Mouse (Mus musculus) heart, embryonic 13.5 days (tissue): Measurements from ENCODE around the gene Tifab. TPM values are rescaled to one million over a fixed set of nuclear protein-coding genes. Genes with fewer than 3 reads are reported as not detected.
A peak's percentile ranks its signal among the peaks of the same experiment; 100 is the strongest.

ENCODE experiments used
- ATAC-seq: fragments of 200-750 bp; cut with Nextera tagmentation; 2 replicates; pipeline ENCODE4 v1.8.0; 2017; ENCODE audit warnings: moderate TSS enrichment; ENCODE audit not compliant: insufficient number of reproducible peaks, low FRiP score, low TSS enrichment; ENCODE audit errors: extremely low read depth
- H3K27ac ChIP-seq: fragments of 300-500 bp; sonication (generic); replicated peaks from 2 replicates; pipeline ENCODE4 v1.5.1; 2015; ENCODE audit warnings: moderate library complexity, mild to moderate bottlenecking, inconsistent platforms
- H3K27me3 ChIP-seq: fragments of 300-500 bp; sonication (generic); replicated peaks from 2 replicates; pipeline ENCODE4 v1.6.1; 2015; ENCODE audit warnings: mild to moderate bottlenecking, inconsistent platforms
- H3K36me3 ChIP-seq: fragments of 300-500 bp; sonication (generic); 2 replicates; pipeline ENCODE4 v1.6.1; 2015; ENCODE audit warnings: mild to moderate bottlenecking, inconsistent platforms
- H3K4me1 ChIP-seq: fragments of 300-500 bp; sonication (generic); 2 replicates; pipeline ENCODE4 v1.6.1; 2015; ENCODE audit warnings: inconsistent platforms
- H3K4me2 ChIP-seq: fragments of 300-500 bp; sonication (generic); 2 replicates; pipeline ENCODE4 v1.6.1; 2015; ENCODE audit warnings: inconsistent platforms, mild to moderate bottlenecking, moderate library complexity
- H3K4me3 ChIP-seq: fragments of 300-500 bp; sonication (generic); 2 replicates; pipeline ENCODE4 v1.5.1; 2015; ENCODE audit warnings: moderate library complexity, mild to moderate bottlenecking, inconsistent platforms
- H3K9ac ChIP-seq: fragments of 300-500 bp; sonication (generic); 2 replicates; pipeline ENCODE4 v1.6.1; 2015; ENCODE audit warnings: inconsistent platforms, mild to moderate bottlenecking, moderate library complexity
- H3K9me3 ChIP-seq: fragments of 300-500 bp; sonication (generic); 2 replicates; pipeline ENCODE4 v1.6.1; 2016; ENCODE audit warnings: inconsistent platforms
- WGBS: fragments of 180-500 bp; shearing (Covaris S2); methylation state at CpG from one replicate; pipeline ENCODE4 v1.1.7; 2015; ENCODE audit warnings: mixed read lengths; 5-methylcytosine and 5-hydroxymethylcytosine counted together
- polyA plus RNA-seq: library from polyadenylated mRNA; unstranded; fragments of >200 nt; fragmentation: Nextera tagmentation; extraction: Ambion mirVana; gene quantifications from 2 replicates; pipeline ENCODE4 v1.2.1, GENCODE M21; 2015

The Tifab gene
- 1.1 and 1.7 TPM in 2 replicates for polyA plus RNA-seq

GRCm38 (mm10) chr13:56178416-56179035, at the start of gene Tifab:
Tifab (minus strand) TSS chr13:56178885.
- Histone ChIP-seq H3K4me1 (peaks cover 3% of the 10 kb centered on the region; the same call in 1 of the 2 replicates), H3K9ac (no peak within 1 kb of the TSS), H3K27ac (no peak within 1 kb of the TSS), H3K4me2 (no peak within 1 kb of the TSS), H3K36me3 (no peaks in the 10 kb centered on the region), H3K4me3 (no peak within 1 kb of the TSS), H3K9me3 (no peaks in the 10 kb centered on the region), H3K27me3 (peaks cover 20% of the 10 kb centered on the region)
- 83% methylated on average over 16 of the region's 16 CpGs for WGBS
- no peak for ATAC-seq

GRCm38 (mm10) chr13:56226175-56226954, 47.7 kb upstream of the Tifab start:
- no peak overlapping the region for H3K4me2 ChIP-seq
- 37% methylated on average over 10 of the region's 10 CpGs for WGBS
- H3K27me3 ChIP-seq: peaks cover 100% of the 10 kb centered on the region
- H3K27ac ChIP-seq: no peak overlapping the region
- no peak overlapping the region for H3K9ac ChIP-seq
- H3K36me3 ChIP-seq: no peaks in the 10 kb centered on the region
- no peaks in the 10 kb centered on the region for H3K9me3 ChIP-seq
- ATAC-seq: no peak
- H3K4me3 ChIP-seq: no peak overlapping the region
- H3K4me1 ChIP-seq: peaks cover 14% of the 10 kb centered on the region

- ATAC-seq: no peak
- H3K36me3 ChIP-seq: no peaks in the 10 kb centered on the region
- H3K27me3 ChIP-seq: peaks cover 96% of the 10 kb centered on the region
- 4% methylated on average over 21 of the region's 21 CpGs for WGBS
- H3K4me2 ChIP-seq: no peak overlapping the region
- no peak overlapping the region for H3K9ac ChIP-seq
- peaks cover 19% of the 10 kb centered on the region for H3K4me1 ChIP-seq
- H3K9me3 ChIP-seq: no peaks in the 10 kb centered on the region
- H3K4me3 ChIP-seq: no peak overlapping the region
- no peak overlapping the region for H3K27ac ChIP-seq
These were observed 44.9 kb upstream of the Tifab start for GRCm38 (mm10) chr13:56223625-56224024.

GRCm38 (mm10) chr13:56222849-56223246, 44.2 kb upstream of the Tifab start:
- no peak overlapping the region for H3K4me2 ChIP-seq
- H3K27ac ChIP-seq: no peak overlapping the region
- H3K9ac ChIP-seq: no peak overlapping the region
- H3K36me3 ChIP-seq: no peaks in the 10 kb centered on the region
- no peaks in the 10 kb centered on the region for H3K9me3 ChIP-seq
- H3K27me3 ChIP-seq: peaks cover 96% of the 10 kb centered on the region
- H3K4me1 ChIP-seq: peaks cover 19% of the 10 kb centered on the region
- WGBS: 8% methylated on average over 4 of the region's 4 CpGs
- no peak for ATAC-seq
- H3K4me3 ChIP-seq: no peak overlapping the region

GRCm38 (mm10) chr13:56221995-56222848, 43.5 kb upstream of the Tifab start:
- Histone ChIP-seq H3K27ac (no peak overlapping the region), H3K4me2 (peak overlapping the region; percentile 78), H3K4me1 (peaks cover 19% of the 10 kb centered on the region), H3K27me3 (peaks cover 94% of the 10 kb centered on the region), H3K36me3 (no peaks in the 10 kb centered on the region), H3K9ac (peak overlapping the region; percentile 63), H3K4me3 (peak overlapping the region; percentile 51), H3K9me3 (no peaks in the 10 kb centered on the region)
- 2% methylated on average over 50 of the region's 50 CpGs for WGBS
- no peak for ATAC-seq

- Histone ChIP-seq H3K4me3 (peak overlapping the region; percentile 51), H3K9ac (peak overlapping the region; percentile 63)
- ATAC-seq: no peak
These were observed 42.6 kb upstream of the Tifab start for GRCm38 (mm10) chr13:56221129-56221910.

GRCm38 (mm10) chr13:56219254-56219653, 40.6 kb upstream of the Tifab start:
- WGBS: 56% methylated on average over 9 of the region's 9 CpGs

More at GRCm38 (mm10) chr13:56221129-56221910, 42.6 kb upstream of the Tifab start:
- Histone ChIP-seq H3K27me3 (peaks cover 94% of the 10 kb centered on the region), H3K27ac (no peak overlapping the region), H3K36me3 (no peaks in the 10 kb centered on the region), H3K4me1 (peaks cover 21% of the 10 kb centered on the region), H3K9me3 (no peaks in the 10 kb centered on the region), H3K4me2 (peak overlapping the region; percentile 78)
- WGBS: 1% methylated on average over 46 of the region's 46 CpGs

GRCm38 (mm10) chr13:56216090-56216489, 37.4 kb upstream of the Tifab start:
- WGBS: 14% methylated on average over 4 of the region's 4 CpGs
- Histone ChIP-seq H3K9ac (no peak overlapping the region), H3K4me2 (no peak overlapping the region), H3K9me3 (peaks cover 5% of the 10 kb centered on the region), H3K4me1 (peaks cover 7% of the 10 kb centered on the region; the same call in 1 of the 2 replicates), H3K36me3 (no peaks in the 10 kb centered on the region), H3K4me3 (no peak overlapping the region), H3K27ac (no peak overlapping the region), H3K27me3 (peaks cover 91% of the 10 kb centered on the region)
- ATAC-seq: no peak

More at GRCm38 (mm10) chr13:56219254-56219653, 40.6 kb upstream of the Tifab start:
- H3K9ac ChIP-seq: no peak overlapping the region
- no peaks in the 10 kb centered on the region for H3K9me3 ChIP-seq
- H3K36me3 ChIP-seq: no peaks in the 10 kb centered on the region
- no peak overlapping the region for H3K27ac ChIP-seq
- H3K27me3 ChIP-seq: peaks cover 94% of the 10 kb centered on the region
- H3K4me3 ChIP-seq: no peak overlapping the region
- no peak for ATAC-seq
- H3K4me2 ChIP-seq: no peak overlapping the region
- peaks cover 24% of the 10 kb centered on the region for H3K4me1 ChIP-seq

- Histone ChIP-seq H3K4me1 (0 out of 2 replicates have a peak, but pooled peaks cover 4% of the 10 kb centered on the region), H3K4me2 (no peak overlapping the region), H3K9ac (no peak overlapping the region), H3K9me3 (peaks cover 12% of the 10 kb centered on the region), H3K27me3 (peaks cover 95% of the 10 kb centered on the region), H3K36me3 (no peaks in the 10 kb centered on the region), H3K4me3 (no peak overlapping the region), H3K27ac (no peak overlapping the region)
- WGBS: 47% methylated on average over 5 of the region's 5 CpGs
- no peak for ATAC-seq
These were observed 35.9 kb upstream of the Tifab start for GRCm38 (mm10) chr13:56214633-56215032.

GRCm38 (mm10) chr13:56209067-56209411, 30.4 kb upstream of the Tifab start:
- peaks cover 72% of the 10 kb centered on the region for H3K27me3 ChIP-seq
- H3K27ac ChIP-seq: no peak overlapping the region
- H3K4me3 ChIP-seq: peak overlapping the region; percentile 22
- peak overlapping the region; percentile 59 for H3K9ac ChIP-seq
- peak overlapping the region; percentile 57 for H3K4me2 ChIP-seq
- WGBS: 22% methylated on average over 8 of the region's 8 CpGs
- no peaks in the 10 kb centered on the region for H3K36me3 ChIP-seq
- peaks cover 12% of the 10 kb centered on the region for H3K9me3 ChIP-seq
- no peak for ATAC-seq
- H3K4me1 ChIP-seq: peaks cover 8% of the 10 kb centered on the region
